Mouse (Mus musculus): ENCODE results near the gene Ino80d. TPM values are rescaled to one million over a fixed set of nuclear protein-coding genes. Genes with fewer than 3 reads are reported as not detected.

Ino80d gene
- total and polyA plus RNA-seq, 2 experiments from 2014 or later = 9.2 to 10.4 TPM

- ATAC-seq = no peak; the same call in 1 of the 2 replicates
- H3K9me3 ChIP-seq (ENCODE audit: low read length) = no peaks in the 10 kb centered on the region
- no peak for TF ChIP-seq CTCF (IDR thresholded peaks at IDR 0.05; ENCODE audit: low read depth)
- H3K4me3 ChIP-seq (ENCODE audit: low read length) = no peak overlapping the region
- no peak overlapping the region for H3K9ac ChIP-seq (replicated peaks; ENCODE audit: low read length)
- H3K4me1 ChIP-seq (ENCODE audit: insufficient read depth, low read length) = peaks cover 14% of the 10 kb centered on the region
- H3K27me3 ChIP-seq (ENCODE audit: insufficient read depth, low read length) = no peaks in the 10 kb centered on the region; the same call in 1 of the 2 replicates
- 0 out of 2 replicates have a peak overlapping the region, but pooled peaks have one; percentile 42 for H3K4me2 ChIP-seq (ENCODE audit: low read depth, low read length)
- no peaks in the 10 kb centered on the region for H3K36me3 ChIP-seq (ENCODE audit: insufficient read depth, low read length)
- DNase-seq (ENCODE audit: low spot score) = no peak
- WGBS = 42% methylated on average over 10 of the region's 10 CpGs
- H3K27ac ChIP-seq = peak overlapping the region; percentile 42; the same call in 1 of the 2 replicates
Observed at GRCm38 (mm10) chr1:62934752-62935329, 179.6 kb downstream of the Ino80d start.

GRCm38 (mm10) chr1:62934100-62934513 is 180.4 kb downstream of the Ino80d start:
- 13% methylated on average over 9 of the region's 9 CpGs for WGBS
- H3K4me2 ChIP-seq (ENCODE audit: low read depth, low read length) = peak overlapping the region; percentile 42
- peak; percentile 80 for ATAC-seq
- no peaks in the 10 kb centered on the region for H3K36me3 ChIP-seq (ENCODE audit: insufficient read depth, low read length)
- H3K9me3 ChIP-seq (ENCODE audit: low read length) = no peaks in the 10 kb centered on the region
- H3K4me3 ChIP-seq (ENCODE audit: low read length) = 0 out of 2 replicates have a peak overlapping the region, but pooled peaks have one; percentile 6
- peak; percentile 83 for DNase-seq (ENCODE audit: low spot score)
- no peaks in the 10 kb centered on the region; the same call in 1 of the 2 replicates for H3K27me3 ChIP-seq (ENCODE audit: insufficient read depth, low read length)
- no peak for TF ChIP-seq CTCF (IDR thresholded peaks at IDR 0.05; ENCODE audit: low read depth)
- H3K9ac ChIP-seq (replicated peaks; ENCODE audit: low read length) = no peak overlapping the region
- peaks cover 14% of the 10 kb centered on the region for H3K4me1 ChIP-seq (ENCODE audit: insufficient read depth, low read length)
- H3K27ac ChIP-seq = peak overlapping the region; percentile 42; the same call in 1 of the 2 replicates

GRCm38 (mm10) chr1:62933288-62934099 is 181.0 kb downstream of the Ino80d start:
- no peaks in the 10 kb centered on the region for H3K36me3 ChIP-seq (ENCODE audit: insufficient read depth, low read length)
- no peaks in the 10 kb centered on the region for H3K27me3 ChIP-seq (ENCODE audit: insufficient read depth, low read length)
- H3K27ac ChIP-seq = 0 out of 2 replicates have a peak overlapping the region, but pooled peaks have one; percentile 42
- DNase-seq (ENCODE audit: low spot score) = peak; percentile 28
- H3K9ac ChIP-seq (replicated peaks; ENCODE audit: low read length) = no peak overlapping the region
- no peak overlapping the region for H3K4me3 ChIP-seq (ENCODE audit: low read length)
- H3K4me2 ChIP-seq (ENCODE audit: low read depth, low read length) = peak overlapping the region; percentile 42; the same call in 1 of the 2 replicates
- H3K9me3 ChIP-seq (ENCODE audit: low read length) = no peaks in the 10 kb centered on the region
- peaks cover 14% of the 10 kb centered on the region for H3K4me1 ChIP-seq (ENCODE audit: insufficient read depth, low read length)
- no peak for TF ChIP-seq CTCF (IDR thresholded peaks at IDR 0.05; ENCODE audit: low read depth)
- peak; percentile 39; the same call in 1 of the 2 replicates for ATAC-seq
- 40% methylated on average over 15 of the region's 15 CpGs for WGBS

- Histone ChIP-seq H3K9ac (replicated peaks; ENCODE audit: low read length) (no peak overlapping the region), H3K4me3 (ENCODE audit: low read length) (no peak overlapping the region), H3K4me2 (ENCODE audit: low read depth, low read length) (no peak overlapping the region), H3K27me3 (ENCODE audit: insufficient read depth, low read length) (no peaks in the 10 kb centered on the region), H3K27ac (no peak overlapping the region), H3K36me3 (ENCODE audit: insufficient read depth, low read length) (no peaks in the 10 kb centered on the region), H3K4me1 (ENCODE audit: insufficient read depth, low read length) (peaks cover 9% of the 10 kb centered on the region), H3K9me3 (ENCODE audit: low read length) (no peaks in the 10 kb centered on the region)
- ATAC-seq = no peak
- 7% methylated on average over 8 of the region's 8 CpGs for WGBS
- DNase-seq (ENCODE audit: low spot score) = peak; percentile 85
- TF ChIP-seq CTCF (IDR thresholded peaks at IDR 0.05; ENCODE audit: low read depth) = peak; percentile 79
Observed at GRCm38 (mm10) chr1:62929477-62929876, 185.0 kb downstream of the Ino80d start.

GRCm38 (mm10) chr1:62919219-62919618 is 195.2 kb downstream of the Ino80d start:
- TF ChIP-seq CTCF (IDR thresholded peaks at IDR 0.05; ENCODE audit: low read depth) = no peak
- Histone ChIP-seq H3K9ac (replicated peaks; ENCODE audit: low read length) (no peak overlapping the region), H3K9me3 (ENCODE audit: low read length) (no peaks in the 10 kb centered on the region), H3K4me1 (ENCODE audit: insufficient read depth, low read length) (no peaks in the 10 kb centered on the region), H3K4me3 (ENCODE audit: low read length) (no peak overlapping the region), H3K36me3 (ENCODE audit: insufficient read depth, low read length) (no peaks in the 10 kb centered on the region), H3K4me2 (ENCODE audit: low read depth, low read length) (no peak overlapping the region), H3K27me3 (ENCODE audit: insufficient read depth, low read length) (no peaks in the 10 kb centered on the region), H3K27ac (no peak overlapping the region)
- ATAC-seq (no peak), DNase-seq (ENCODE audit: low spot score) (no peak)
- WGBS = 92% methylated on average over 6 of the region's 6 CpGs

- Histone ChIP-seq H3K4me1 (ENCODE audit: insufficient read depth, low read length) (no peaks in the 10 kb centered on the region), H3K27ac (no peak overlapping the region), H3K4me3 (ENCODE audit: low read length) (no peak overlapping the region), H3K9ac (replicated peaks; ENCODE audit: low read length) (no peak overlapping the region), H3K27me3 (ENCODE audit: insufficient read depth, low read length) (no peaks in the 10 kb centered on the region), H3K36me3 (ENCODE audit: insufficient read depth, low read length) (no peaks in the 10 kb centered on the region), H3K4me2 (ENCODE audit: low read depth, low read length) (no peak overlapping the region), H3K9me3 (ENCODE audit: low read length) (no peaks in the 10 kb centered on the region)
- no peak for TF ChIP-seq CTCF (IDR thresholded peaks at IDR 0.05; ENCODE audit: low read depth)
- ATAC-seq = no peak
- 51% methylated on average over 9 of the region's 9 CpGs for WGBS
- DNase-seq (ENCODE audit: low spot score) = no peak
Observed at GRCm38 (mm10) chr1:62916609-62917008, 197.9 kb downstream of the Ino80d start.
